Mouse (Mus musculus) lung, postnatal 0 days (tissue): ENCODE data around the gene Gm9821. TPM values are rescaled to one million over a fixed set of nuclear protein-coding genes. Genes with fewer than 3 reads are reported as not detected.

Experiments used
- ATAC-seq: fragments of 200-750 bp; cut with Nextera tagmentation; 2 replicates; pipeline ENCODE4 v1.8.0; 2017; ENCODE audit warnings: moderate library complexity
- DNase-seq: peaks from one replicate; pipeline ENCODE4 v3.0.0-alpha.2; 2016; ENCODE audit warnings: low spot score
- H3K27ac ChIP-seq: fragments of 300-500 bp; sonication (generic); 2 replicates; pipeline ENCODE4 v1.5.1; 2014; ENCODE audit warnings: antibody characterized with exemption, mild to moderate bottlenecking, low read length, mixed read lengths
- H3K27me3 ChIP-seq: fragments of 300-500 bp; sonication (generic); replicated peaks from 2 replicates; pipeline ENCODE4 v1.6.1; 2014; ENCODE audit warnings: low read length, mixed read lengths; ENCODE audit not compliant: insufficient read depth
- H3K36me3 ChIP-seq: fragments of 300-500 bp; sonication (generic); 2 replicates; pipeline ENCODE4 v1.6.1; 2014; ENCODE audit warnings: low read length, mixed read lengths; ENCODE audit not compliant: insufficient read depth
- H3K4me1 ChIP-seq: fragments of 300-500 bp; sonication (generic); 2 replicates; pipeline ENCODE4 v1.6.1; 2014; ENCODE audit warnings: antibody characterized with exemption, low read depth, low read length, mixed read lengths; ENCODE audit not compliant: insufficient read depth
- H3K4me2 ChIP-seq: fragments of 300-500 bp; sonication (generic); replicated peaks from 2 replicates; pipeline ENCODE4 v1.6.1; 2014; ENCODE audit warnings: low read depth, mild to moderate bottlenecking, low read length, moderate library complexity, mixed read lengths
- H3K4me3 ChIP-seq: fragments of 300-500 bp; sonication (generic); 2 replicates; pipeline ENCODE4 v1.5.1; 2014; ENCODE audit warnings: low read depth, low read length
- H3K9ac ChIP-seq: fragments of 300-500 bp; sonication (generic); replicated peaks from 2 replicates; pipeline ENCODE4 v1.6.1; 2014; ENCODE audit warnings: low read depth, mild to moderate bottlenecking
- H3K9me3 ChIP-seq: fragments of 300-500 bp; sonication (generic); 2 replicates; pipeline ENCODE4 v1.6.1; 2016; ENCODE audit warnings: low read length, mixed read lengths
- CTCF ChIP-seq: IDR thresholded peaks from 2 replicates; pipeline ENCODE4 v1.5.1; 2016; ENCODE audit warnings: antibody characterized with exemption, mild to moderate bottlenecking
- EP300 ChIP-seq: IDR thresholded peaks from 2 replicates; pipeline ENCODE4 v1.6.1; 2016; ENCODE audit warnings: antibody characterized with exemption, mild to moderate bottlenecking, control low read depth
- WGBS: fragments of 180-500 bp; shearing (Covaris S2); extraction: QIAGEN DNeasy Blood & Tissue Kit; methylation state at CpG from one replicate; pipeline ENCODE4 v1.1.7; 2014; 5-methylcytosine and 5-hydroxymethylcytosine counted together
- polyA plus RNA-seq: library from polyadenylated mRNA; unstranded; fragments of >200 nt; fragmentation: Nextera tagmentation; extraction: Ambion mirVana; gene quantifications from 2 replicates; pipeline ENCODE4 v1.2.1, GENCODE M21; 2015

Gene Gm9821
- polyA plus RNA-seq, 1 experiment from 2014 or later: 0.14 TPM

GRCm38 (mm10) chr2:91934016-91934415 is 11.5 kb upstream of the Gm9821 start:
- 36% methylated on average over 8 of the region's 8 CpGs for WGBS
- no peak overlapping the region for H3K4me3 ChIP-seq
- H3K36me3 ChIP-seq: peaks cover 36% of the 10 kb centered on the region
- no peak for TF ChIP-seq EP300
- no peak for TF ChIP-seq CTCF
- no peak for DNase-seq
- H3K27me3 ChIP-seq: no peaks in the 10 kb centered on the region
- no peak for ATAC-seq
- H3K9ac ChIP-seq: no peak overlapping the region
- H3K27ac ChIP-seq: no peak overlapping the region
- no peaks in the 10 kb centered on the region for H3K9me3 ChIP-seq
- H3K4me2 ChIP-seq: no peak overlapping the region
- H3K4me1 ChIP-seq: peaks cover 13% of the 10 kb centered on the region; the same call in 1 of the 2 replicates

- Histone ChIP-seq H3K4me2 (no peak overlapping the region), H3K4me1 (peaks cover 13% of the 10 kb centered on the region; the same call in 1 of the 2 replicates), H3K36me3 (peaks cover 45% of the 10 kb centered on the region), H3K27ac (no peak overlapping the region), H3K9ac (no peak overlapping the region), H3K9me3 (no peaks in the 10 kb centered on the region), H3K4me3 (no peak overlapping the region), H3K27me3 (no peaks in the 10 kb centered on the region)
- TF ChIP-seq EP300 (no peak), CTCF (no peak)
- DNase-seq (no peak), ATAC-seq (no peak)
- WGBS: 77% methylated on average over 9 of the region's 9 CpGs
Observed at GRCm38 (mm10) chr2:91934826-91935525, 10.5 kb upstream of the Gm9821 start.

GRCm38 (mm10) chr2:91936154-91936553 is 9.3 kb upstream of the Gm9821 start:
- ATAC-seq (no peak), DNase-seq (no peak)
- Histone ChIP-seq H3K36me3 (peaks cover 45% of the 10 kb centered on the region), H3K9ac (no peak overlapping the region), H3K4me1 (0 out of 2 replicates have a peak, but pooled peaks cover 3% of the 10 kb centered on the region), H3K27me3 (no peaks in the 10 kb centered on the region), H3K9me3 (no peaks in the 10 kb centered on the region), H3K4me2 (no peak overlapping the region), H3K27ac (no peak overlapping the region), H3K4me3 (no peak overlapping the region)
- no peak for TF ChIP-seq EP300
- TF ChIP-seq CTCF: no peak
- WGBS: 90% methylated on average over 7 of the region's 7 CpGs

- Histone ChIP-seq H3K4me2 (no peak overlapping the region), H3K4me1 (0 out of 2 replicates have a peak, but pooled peaks cover 2% of the 10 kb centered on the region), H3K36me3 (peaks cover 45% of the 10 kb centered on the region), H3K9me3 (no peaks in the 10 kb centered on the region), H3K27ac (no peak overlapping the region), H3K9ac (no peak overlapping the region), H3K27me3 (no peaks in the 10 kb centered on the region), H3K4me3 (no peak overlapping the region)
- ATAC-seq (no peak), DNase-seq (no peak)
- WGBS: 86% methylated on average over 15 of the region's 15 CpGs
- TF ChIP-seq CTCF: no peak
- no peak for TF ChIP-seq EP300
Observed at GRCm38 (mm10) chr2:91939303-91939935, 6.1 kb upstream of the Gm9821 start.

- Histone ChIP-seq H3K4me1 (peaks cover 11% of the 10 kb centered on the region; the same call in 1 of the 2 replicates), H3K4me3 (no peak overlapping the region), H3K27ac (no peak overlapping the region), H3K9me3 (no peaks in the 10 kb centered on the region), H3K9ac (no peak overlapping the region), H3K36me3 (peaks cover 26% of the 10 kb centered on the region), H3K4me2 (no peak overlapping the region), H3K27me3 (no peaks in the 10 kb centered on the region)
- 63% methylated on average over 6 of the region's 6 CpGs for WGBS
- TF ChIP-seq EP300 (no peak), CTCF (peak; percentile 67)
- ATAC-seq: no peak; the same call in 1 of the 2 replicates
- DNase-seq: no peak
Observed at GRCm38 (mm10) chr2:91942356-91942755, 3.1 kb upstream of the Gm9821 start.

- Histone ChIP-seq H3K4me2 (no peak overlapping the region), H3K27ac (no peak overlapping the region), H3K9me3 (no peaks in the 10 kb centered on the region), H3K9ac (no peak overlapping the region), H3K27me3 (no peaks in the 10 kb centered on the region), H3K4me1 (peaks cover 19% of the 10 kb centered on the region; the same call in 1 of the 2 replicates), H3K36me3 (peaks cover 6% of the 10 kb centered on the region; the same call in 1 of the 2 replicates), H3K4me3 (no peak overlapping the region)
- WGBS: 49% methylated on average over 13 of the region's 13 CpGs
- DNase-seq (peak; percentile 80), ATAC-seq (peak; percentile 59)
- no peak for TF ChIP-seq EP300
- peak; percentile 98 for TF ChIP-seq CTCF
Observed at GRCm38 (mm10) chr2:91944170-91944950, 1.1 kb upstream of the Gm9821 start.
